Mouse (Mus musculus) left cerebral cortex, postnatal 25 days (tissue): ENCODE measurements at regions not wholly inside any gene's neighbourhood (a gene's known extent, or its start where the extent isn't known, plus 50 kb on each side); places are given as distances from the start of the nearest gene placed in this dataset.

ENCODE experiments used
- DNase-seq, 2 experiments: peaks; one replicate each; pipeline ENCODE4 v3.0.0; 2022; ENCODE audit warnings: low spot score in 2 of 2, mixed read lengths in 1 of 2
- intact Hi-C: fragments of 180-260 bp; cut with DNase I; formaldehyde crosslinking; loops from one replicate; pipeline ENCODE4 v1.15.1; 2025

- intact Hi-C loops: no loop called here
Observed at GRCm38 (mm10) chr13:28898900-28899299, 54.6 kb downstream of the Sox4 start.

GRCm38 (mm10) chr13:28892896-28893295, 60.6 kb downstream of the Sox4 start:
- DNase-seq: no peak
- intact Hi-C loops: no loop called here

More at GRCm38 (mm10) chr13:28898900-28899299, 54.6 kb downstream of the Sox4 start:
- DNase-seq: no peak

GRCm38 (mm10) chr13:28887098-28887497, 66.4 kb downstream of the Sox4 start:
- DNase-seq: no peak
- intact Hi-C loops: no loop called here

DNA sequence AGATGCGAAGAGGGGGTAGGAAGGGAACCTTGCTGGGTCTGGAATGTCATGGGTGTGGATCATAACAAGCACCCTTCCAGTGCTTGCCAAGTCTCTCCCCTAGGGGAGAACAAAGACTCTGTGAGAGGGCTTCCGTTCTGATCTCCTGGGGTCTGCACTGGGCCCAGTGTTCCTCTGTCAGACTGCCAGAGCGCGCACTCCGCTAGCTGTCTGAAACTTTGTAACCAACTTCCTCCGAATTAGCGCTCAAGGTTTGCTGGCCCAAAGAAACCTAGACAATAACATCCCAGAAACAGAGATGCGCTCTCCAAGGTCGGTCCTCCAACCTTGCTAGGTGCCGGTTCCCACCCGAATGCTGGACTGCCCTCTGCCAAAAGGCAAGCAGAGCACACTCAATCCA, 66.8 kb downstream of the Sox4 start:
- no peak for DNase-seq
- intact Hi-C loops: no loop called here

- intact Hi-C loops: no loop called here
- DNase-seq: no peak
Observed at GRCm38 (mm10) chr13:28885083-28886037, 68.2 kb downstream of the Sox4 start.

DNA sequence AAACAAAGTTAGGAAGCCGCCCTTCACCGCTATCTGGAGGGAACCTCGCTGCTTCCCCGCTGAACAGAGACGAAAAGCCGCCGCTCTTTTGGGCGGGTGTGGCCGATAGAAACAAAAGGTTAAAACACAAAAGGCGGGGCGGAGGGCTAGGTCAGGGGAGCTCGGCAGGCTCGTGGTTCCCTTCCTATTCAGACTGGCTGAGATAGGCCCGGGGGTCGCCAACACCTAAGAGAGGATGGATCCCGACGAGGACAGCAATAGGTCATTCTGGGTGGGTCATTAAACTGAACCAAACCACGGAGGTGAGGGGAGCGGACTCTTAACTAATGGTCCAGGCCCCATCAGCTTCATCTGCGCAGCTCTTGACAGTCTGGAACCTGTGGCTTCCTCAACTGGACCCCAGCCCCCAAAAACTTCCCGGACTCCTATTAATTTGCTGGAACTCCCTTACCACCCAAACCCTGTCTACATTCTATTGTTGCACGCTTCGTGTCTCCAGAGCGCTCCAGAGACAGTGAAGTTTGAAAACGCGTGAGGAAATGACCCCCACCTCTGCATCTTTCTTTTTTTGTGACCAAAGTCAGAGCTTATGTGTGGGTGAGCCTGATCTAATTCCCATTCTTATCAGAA, 69.2 kb downstream of the Sox4 start:
- DNase-seq: no peak
- intact Hi-C loops: no loop called here

DNA sequence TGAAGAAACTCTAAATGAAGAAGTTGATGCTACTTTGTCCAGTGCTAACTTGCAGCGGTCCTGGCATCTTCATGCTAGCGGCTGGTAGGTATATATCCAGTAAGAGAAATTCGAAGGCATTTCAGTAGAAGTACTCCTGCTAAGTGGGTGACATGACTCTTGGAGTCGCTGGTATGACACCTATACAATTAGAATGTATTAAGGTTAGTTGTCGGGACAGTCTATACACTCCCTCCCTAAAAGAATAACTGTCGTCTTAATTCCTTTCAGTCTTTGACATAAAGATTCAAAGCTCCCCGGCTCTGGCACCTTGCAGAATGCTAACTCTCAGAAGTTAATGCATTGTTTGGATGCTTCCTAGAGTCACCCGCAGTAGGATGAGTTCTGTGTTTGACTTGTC, 70.1 kb downstream of the Sox4 start:
- intact Hi-C loops: no loop called here
- DNase-seq: no peak

- DNase-seq: no peak
- intact Hi-C loops: no loop called here
Observed at GRCm38 (mm10) chr13:28880888-28881287, 72.6 kb downstream of the Sox4 start.

- intact Hi-C loops: no loop called here
- no peak for DNase-seq
Observed at GRCm38 (mm10) chr13:28878692-28879091, 74.8 kb downstream of the Sox4 start.

- DNase-seq: no peak
- intact Hi-C loops: no loop called here
Observed at GRCm38 (mm10) chr13:28876771-28877170, 76.7 kb downstream of the Sox4 start.

GRCm38 (mm10) chr13:28870681-28871080, 82.8 kb downstream of the Sox4 start:
- DNase-seq: no peak
- intact Hi-C loops: no loop called here

GRCm38 (mm10) chr13:28867210-28867609, 86.3 kb downstream of the Sox4 start:
- intact Hi-C loops: no loop called here
- no peak for DNase-seq

- intact Hi-C loops: no loop called here
- DNase-seq: no peak
Observed at GRCm38 (mm10) chr13:28866686-28867085, 86.8 kb downstream of the Sox4 start.

GRCm38 (mm10) chr13:28860601-28861000, 92.9 kb downstream of the Sox4 start:
- intact Hi-C loops: no loop called here
- DNase-seq: no peak

GRCm38 (mm10) chr13:28859829-28860427, 93.6 kb downstream of the Sox4 start:
- DNase-seq: no peak
- intact Hi-C loops: no loop called here

DNA sequence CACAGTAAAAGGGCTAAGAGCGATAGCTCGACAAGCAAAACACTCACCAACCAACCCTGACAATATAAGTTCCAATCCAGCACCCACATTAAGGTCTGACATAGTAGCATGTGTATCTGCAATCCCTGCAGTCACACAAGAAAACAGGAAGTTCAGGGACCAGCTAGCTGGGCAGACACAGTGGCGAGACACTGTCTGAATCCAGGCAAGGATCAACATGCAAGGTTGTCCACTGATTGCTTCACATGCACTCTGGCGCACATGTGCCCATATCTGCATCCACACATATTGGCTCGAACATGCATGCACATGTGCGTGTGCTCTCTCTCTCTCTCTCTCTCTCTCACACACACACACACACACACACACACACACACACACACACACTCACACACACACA, 95.5 kb downstream of the Sox4 start:
- intact Hi-C loops: no loop called here
- no peak for DNase-seq

- peak in 1 of 2 experiments; percentile 31 for DNase-seq
Observed at GRCm38 (mm10) chr13:28857201-28857600, 96.3 kb downstream of the Sox4 start.

DNA sequence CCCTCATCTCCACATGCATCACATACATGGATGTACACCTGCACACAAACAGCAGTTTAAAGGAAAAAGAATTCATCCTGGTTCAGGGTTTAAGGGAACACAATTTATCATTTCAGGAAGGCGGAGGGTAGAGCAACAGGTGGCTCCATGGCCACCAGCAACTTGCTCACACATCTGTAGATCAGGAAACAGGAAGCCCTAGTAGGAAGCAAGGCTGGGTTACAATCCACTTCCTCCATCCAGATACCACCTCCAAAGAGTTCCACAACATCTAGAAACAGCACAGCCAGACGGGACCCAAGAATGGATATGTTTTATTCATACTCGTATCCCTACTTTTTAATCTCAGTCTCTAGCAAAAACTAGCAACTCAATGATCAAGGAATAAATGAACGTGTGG, 97.0 kb downstream of the Sox4 start:
- DNase-seq: no peak

More at GRCm38 (mm10) chr13:28857201-28857600, 96.3 kb downstream of the Sox4 start:
- intact Hi-C loops: no loop called here

GRCm38 (mm10) chr13:28854247-28854646, 99.3 kb downstream of the Sox4 start:
- DNase-seq: no peak
- intact Hi-C loops: no loop called here

More for the DNA sequence above, 97.0 kb downstream of the Sox4 start:
- intact Hi-C loops: no loop called here

DNA sequence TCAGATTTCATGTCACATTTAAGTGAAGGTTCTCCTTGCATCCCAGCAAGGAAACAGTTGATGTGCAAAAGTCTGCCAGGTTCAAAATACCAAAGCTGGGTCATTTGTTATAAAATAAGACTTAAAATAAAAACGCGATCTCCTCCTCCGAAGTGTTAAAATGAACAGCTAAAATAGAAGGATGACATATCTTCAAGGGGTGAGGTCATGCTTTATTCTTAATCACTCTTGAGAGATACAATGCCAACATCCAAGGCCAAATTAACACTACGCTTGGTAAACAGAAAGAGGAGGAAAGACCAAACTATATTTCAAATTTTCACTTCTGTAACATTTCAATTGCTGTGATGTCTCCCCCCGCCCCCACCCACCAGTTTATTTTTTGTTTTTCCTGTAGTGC, 105.2 kb downstream of the Sox4 start:
- intact Hi-C loops: no loop called here
- DNase-seq: no peak

DNA sequence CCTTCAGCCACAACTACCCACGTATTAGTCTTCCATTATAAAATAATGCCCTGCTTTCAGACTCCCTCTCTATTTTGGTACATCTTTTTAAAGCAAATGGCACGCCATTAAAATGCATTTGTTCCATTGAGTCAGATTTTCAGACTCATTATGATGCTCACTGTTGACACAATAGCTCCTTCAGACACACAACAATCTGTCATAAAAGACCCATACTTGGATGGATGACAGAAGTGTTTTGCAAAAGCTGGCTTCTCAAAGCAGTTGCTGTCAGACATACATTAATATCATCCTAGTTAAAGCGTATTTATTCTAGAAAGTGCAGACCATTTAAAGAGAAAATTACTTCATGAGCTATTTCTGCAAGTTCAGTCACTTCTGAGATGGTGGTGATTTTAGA, 106.0 kb downstream of the Sox4 start:
- intact Hi-C loops: no loop called here
- no peak for DNase-seq
